Mouse (Mus musculus) lung, postnatal 0 days (tissue): ENCODE measurements around the gene Srp14. TPM values are rescaled to one million over a fixed set of nuclear protein-coding genes. Genes with fewer than 3 reads are reported as not detected.
A peak's percentile ranks its signal among the peaks of the same experiment; 100 is the strongest.

Source experiments
- ATAC-seq: fragments of 200-750 bp; cut with Nextera tagmentation; 2 replicates; pipeline ENCODE4 v1.8.0; 2017; ENCODE audit warnings: moderate library complexity
- DNase-seq: peaks from one replicate; pipeline ENCODE4 v3.0.0-alpha.2; 2016; ENCODE audit warnings: low spot score
- H3K27ac ChIP-seq: fragments of 300-500 bp; sonication (generic); 2 replicates; pipeline ENCODE4 v1.5.1; 2014; ENCODE audit warnings: antibody characterized with exemption, mild to moderate bottlenecking, low read length, mixed read lengths
- H3K27me3 ChIP-seq: fragments of 300-500 bp; sonication (generic); replicated peaks from 2 replicates; pipeline ENCODE4 v1.6.1; 2014; ENCODE audit warnings: low read length, mixed read lengths; ENCODE audit not compliant: insufficient read depth
- H3K36me3 ChIP-seq: fragments of 300-500 bp; sonication (generic); 2 replicates; pipeline ENCODE4 v1.6.1; 2014; ENCODE audit warnings: low read length, mixed read lengths; ENCODE audit not compliant: insufficient read depth
- H3K4me1 ChIP-seq: fragments of 300-500 bp; sonication (generic); 2 replicates; pipeline ENCODE4 v1.6.1; 2014; ENCODE audit warnings: antibody characterized with exemption, low read depth, low read length, mixed read lengths; ENCODE audit not compliant: insufficient read depth
- H3K4me2 ChIP-seq: fragments of 300-500 bp; sonication (generic); replicated peaks from 2 replicates; pipeline ENCODE4 v1.6.1; 2014; ENCODE audit warnings: low read depth, mild to moderate bottlenecking, low read length, moderate library complexity, mixed read lengths
- H3K4me3 ChIP-seq: fragments of 300-500 bp; sonication (generic); 2 replicates; pipeline ENCODE4 v1.5.1; 2014; ENCODE audit warnings: low read depth, low read length
- H3K9ac ChIP-seq: fragments of 300-500 bp; sonication (generic); replicated peaks from 2 replicates; pipeline ENCODE4 v1.6.1; 2014; ENCODE audit warnings: low read depth, mild to moderate bottlenecking
- H3K9me3 ChIP-seq: fragments of 300-500 bp; sonication (generic); 2 replicates; pipeline ENCODE4 v1.6.1; 2016; ENCODE audit warnings: low read length, mixed read lengths
- CTCF ChIP-seq: IDR thresholded peaks from 2 replicates; pipeline ENCODE4 v1.5.1; 2016; ENCODE audit warnings: antibody characterized with exemption, mild to moderate bottlenecking
- EP300 ChIP-seq: IDR thresholded peaks from 2 replicates; pipeline ENCODE4 v1.6.1; 2016; ENCODE audit warnings: antibody characterized with exemption, mild to moderate bottlenecking, control low read depth
- WGBS: fragments of 180-500 bp; shearing (Covaris S2); extraction: QIAGEN DNeasy Blood & Tissue Kit; methylation state at CpG from one replicate; pipeline ENCODE4 v1.1.7; 2014; 5-methylcytosine and 5-hydroxymethylcytosine counted together
- polyA plus RNA-seq: library from polyadenylated mRNA; unstranded; fragments of >200 nt; fragmentation: Nextera tagmentation; extraction: Ambion mirVana; gene quantifications from 2 replicates; pipeline ENCODE4 v1.2.1, GENCODE M21; 2015

Srp14 gene
- polyA plus RNA-seq, 1 experiment from 2014 or later = 275 TPM

DNA sequence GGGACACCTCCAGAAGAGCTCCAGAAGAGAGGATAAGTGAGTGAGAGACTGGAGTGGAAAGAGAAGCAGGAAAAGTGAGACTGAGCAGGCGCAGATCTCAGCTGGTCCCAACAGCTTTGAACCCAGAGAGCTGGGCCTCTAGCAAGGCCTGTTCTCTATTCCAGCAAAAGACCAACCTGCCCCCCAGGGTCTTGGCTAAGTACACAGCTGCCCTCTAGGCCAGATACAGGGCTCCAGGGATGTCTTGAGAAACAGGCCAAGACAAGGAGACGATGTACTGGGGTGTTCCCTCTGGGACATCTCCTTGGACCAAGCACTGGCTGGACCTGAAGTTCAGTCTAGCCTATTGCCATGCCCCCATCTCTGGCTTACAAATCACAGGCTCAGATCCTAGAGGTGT lies 20.7 kb upstream of the Srp14 start:
- H3K4me1 ChIP-seq = no peaks in the 10 kb centered on the region
- no peak overlapping the region for H3K9ac ChIP-seq
- no peaks in the 10 kb centered on the region for H3K36me3 ChIP-seq
- no peak overlapping the region for H3K4me3 ChIP-seq
- ATAC-seq = no peak
- no peak for DNase-seq
- H3K27ac ChIP-seq = no peak overlapping the region
- H3K9me3 ChIP-seq = no peaks in the 10 kb centered on the region
- TF ChIP-seq EP300 (no peak), CTCF (no peak)
- H3K27me3 ChIP-seq = no peaks in the 10 kb centered on the region
- 93% methylated on average over 2 of the region's 2 CpGs for WGBS
- H3K4me2 ChIP-seq = no peak overlapping the region

DNA sequence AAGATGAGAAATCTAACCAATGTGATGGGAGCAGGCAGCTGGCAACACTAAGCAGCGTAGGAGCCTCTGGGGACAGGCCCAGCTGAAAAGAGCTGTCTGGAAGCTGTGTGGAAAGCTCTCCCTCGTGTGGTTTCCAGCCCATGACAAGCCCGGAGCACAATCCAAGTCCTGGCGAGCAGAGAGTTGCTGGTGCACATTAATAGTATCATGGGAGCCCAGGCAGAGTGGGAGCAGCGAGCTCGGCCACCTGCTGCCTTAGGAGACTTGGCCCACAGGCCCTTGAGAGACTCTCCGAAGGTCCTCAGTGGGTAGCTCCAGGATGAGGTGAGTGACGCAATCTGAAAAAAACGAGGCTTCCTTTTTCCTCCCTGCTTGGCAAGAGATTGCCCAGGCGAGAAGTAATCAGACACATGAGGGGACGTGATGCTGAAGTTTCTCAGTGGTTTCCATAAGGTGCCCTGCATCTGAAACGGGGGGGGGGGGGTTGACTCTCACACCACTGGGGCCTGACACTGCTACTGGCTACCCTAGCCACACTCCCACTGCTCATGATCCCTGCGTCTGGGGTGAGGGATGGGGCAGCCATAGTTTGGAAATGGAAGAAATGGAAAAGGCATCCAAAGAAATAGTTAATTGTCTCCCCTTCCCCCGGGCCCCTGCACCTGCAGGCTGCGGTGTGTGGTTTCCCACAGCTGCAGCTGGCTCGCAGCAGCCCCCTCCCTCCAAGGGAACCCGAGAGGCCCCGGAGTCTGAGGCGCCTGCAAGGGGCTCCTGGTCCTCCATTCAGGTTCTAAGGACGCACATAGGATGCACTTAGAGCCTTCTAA lies 19.8 kb upstream of the Srp14 start:
- WGBS = 34% methylated on average over 20 of the region's 20 CpGs
- Histone ChIP-seq H3K27ac (no peak overlapping the region), H3K36me3 (no peaks in the 10 kb centered on the region), H3K4me1 (no peaks in the 10 kb centered on the region), H3K4me3 (no peak overlapping the region), H3K4me2 (no peak overlapping the region), H3K27me3 (no peaks in the 10 kb centered on the region), H3K9ac (no peak overlapping the region), H3K9me3 (no peaks in the 10 kb centered on the region)
- ATAC-seq = peak; percentile 62
- TF ChIP-seq CTCF = no peak
- no peak for TF ChIP-seq EP300
- peak; percentile 64 for DNase-seq

DNA sequence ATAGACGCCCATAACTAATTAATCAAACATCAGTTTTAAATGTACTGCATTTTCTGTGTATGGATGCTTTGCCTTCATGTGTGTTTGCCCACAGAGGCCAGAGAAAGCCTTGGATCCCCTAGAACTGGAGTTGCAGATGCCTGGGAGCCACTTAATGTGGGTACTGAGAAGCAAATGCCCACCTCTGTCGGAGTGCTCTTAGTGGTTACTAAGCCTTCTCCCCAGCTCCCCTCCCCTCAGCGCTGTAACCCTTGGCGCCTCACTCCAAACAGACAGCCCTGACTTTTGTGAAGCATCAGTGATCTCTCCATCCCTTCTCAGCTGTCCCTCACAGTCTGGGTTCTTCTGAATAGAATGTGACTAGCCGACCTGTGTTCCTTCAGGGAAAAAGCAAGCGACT lies 19.0 kb upstream of the Srp14 start:
- H3K4me3 ChIP-seq = no peak overlapping the region
- H3K9me3 ChIP-seq = no peaks in the 10 kb centered on the region
- DNase-seq = no peak
- no peak overlapping the region for H3K4me2 ChIP-seq
- 87% methylated on average over 6 of the region's 6 CpGs for WGBS
- no peaks in the 10 kb centered on the region for H3K36me3 ChIP-seq
- no peak for ATAC-seq
- TF ChIP-seq CTCF (no peak), EP300 (no peak)
- H3K27me3 ChIP-seq = no peaks in the 10 kb centered on the region
- no peaks in the 10 kb centered on the region for H3K4me1 ChIP-seq
- no peak overlapping the region for H3K27ac ChIP-seq
- no peak overlapping the region for H3K9ac ChIP-seq

DNA sequence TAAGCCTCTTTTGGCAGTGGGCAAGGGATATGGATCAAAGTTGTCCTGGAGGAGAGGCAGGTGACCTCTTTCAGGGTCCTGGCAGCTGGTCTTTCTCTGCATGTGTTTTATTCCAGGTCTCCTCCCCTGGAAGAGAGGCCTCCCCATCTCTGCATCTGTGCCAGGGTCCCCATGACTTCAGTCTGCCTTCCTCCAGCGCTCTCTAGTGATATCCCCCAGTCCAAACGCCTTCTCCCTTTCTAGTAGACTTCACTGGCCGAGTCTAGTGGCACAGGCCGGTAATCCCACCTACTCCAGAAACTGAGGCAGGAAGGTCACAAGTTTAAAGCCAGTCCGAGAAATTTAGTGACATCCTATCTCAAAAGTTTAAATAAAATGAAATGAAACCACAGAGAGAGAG lies 18.4 kb upstream of the Srp14 start:
- no peak for ATAC-seq

DNA sequence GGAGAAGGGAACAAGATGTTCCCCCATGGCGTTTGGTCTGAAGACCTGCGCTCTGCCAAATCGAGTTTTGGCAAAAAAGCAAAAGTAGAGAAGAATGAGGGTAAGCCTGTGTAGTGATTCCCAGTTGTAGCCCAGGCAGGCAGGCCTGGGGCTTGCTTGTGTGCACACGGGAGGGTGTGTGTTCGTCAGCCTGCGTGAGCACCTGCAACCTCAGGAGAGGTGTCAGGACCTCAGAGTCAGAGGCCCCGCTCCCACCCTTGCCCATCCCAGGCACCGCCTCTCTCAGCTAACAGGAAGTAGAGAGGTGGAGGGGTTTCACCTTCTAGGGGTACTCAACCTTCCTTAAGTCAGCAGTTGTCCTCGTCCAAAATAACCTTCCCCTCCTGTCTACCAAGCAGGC lies 15.5 kb upstream of the Srp14 start:
- Histone ChIP-seq H3K9ac (no peak overlapping the region), H3K4me3 (no peak overlapping the region), H3K9me3 (no peaks in the 10 kb centered on the region), H3K27me3 (no peaks in the 10 kb centered on the region), H3K36me3 (no peaks in the 10 kb centered on the region), H3K4me2 (no peak overlapping the region), H3K4me1 (peaks cover 17% of the 10 kb centered on the region; the same call in 1 of the 2 replicates), H3K27ac (no peak overlapping the region)
- no peak for ATAC-seq
- no peak for DNase-seq
- TF ChIP-seq EP300 = no peak
- TF ChIP-seq CTCF = no peak
- WGBS = 66% methylated on average over 9 of the region's 9 CpGs

More for the DNA sequence above, 18.4 kb upstream of the Srp14 start:
- H3K4me3 ChIP-seq = no peak overlapping the region
- H3K36me3 ChIP-seq = no peaks in the 10 kb centered on the region
- no peak overlapping the region for H3K9ac ChIP-seq
- no peak overlapping the region for H3K4me2 ChIP-seq
- no peak overlapping the region for H3K27ac ChIP-seq
- H3K27me3 ChIP-seq = no peaks in the 10 kb centered on the region
- DNase-seq = no peak
- H3K9me3 ChIP-seq = no peaks in the 10 kb centered on the region
- H3K4me1 ChIP-seq = no peaks in the 10 kb centered on the region
- no peak for TF ChIP-seq CTCF
- TF ChIP-seq EP300 = no peak
- WGBS = 82% methylated on average over 5 of the region's 5 CpGs

DNA sequence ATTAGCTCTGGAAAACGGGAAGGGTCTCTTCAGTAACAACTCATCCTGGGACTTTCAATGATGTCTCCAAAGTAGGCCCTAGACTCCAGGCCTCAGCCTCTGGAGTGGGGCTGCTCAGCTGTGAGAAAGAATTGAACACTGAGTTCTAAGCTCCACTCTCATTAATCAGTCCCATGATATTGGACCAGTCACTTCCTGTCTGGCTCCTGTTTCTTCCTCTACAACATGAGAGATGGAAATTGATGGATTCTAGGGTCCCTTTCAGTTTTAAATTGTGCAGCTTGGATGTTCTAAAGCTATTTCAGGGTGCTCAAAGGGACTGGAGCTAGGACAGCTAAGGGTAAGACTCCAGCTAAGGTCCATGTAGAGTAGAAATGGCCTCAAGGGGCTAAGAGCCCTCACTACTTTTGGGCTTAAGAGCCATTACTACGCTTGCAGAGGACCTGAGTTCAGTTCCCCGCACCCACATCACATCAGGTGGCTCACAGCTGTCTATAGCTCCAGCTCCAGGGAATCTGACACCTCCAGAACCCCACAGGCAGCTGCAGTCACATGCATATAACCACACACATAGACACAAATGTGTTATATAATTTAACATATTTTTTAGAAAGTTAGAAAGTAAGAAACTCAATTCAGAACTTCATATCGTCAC lies 12.4 kb upstream of the Srp14 start:
- 70% methylated on average over 4 of the region's 4 CpGs for WGBS
- H3K4me2 ChIP-seq = no peak overlapping the region
- no peak overlapping the region for H3K9ac ChIP-seq

More for the DNA sequence above, 12.4 kb upstream of the Srp14 start:
- ATAC-seq (no peak), DNase-seq (peak; percentile 35)
- H3K27ac ChIP-seq = peak overlapping the region; percentile 80
- H3K36me3 ChIP-seq = no peaks in the 10 kb centered on the region
- no peak overlapping the region for H3K4me3 ChIP-seq
- TF ChIP-seq CTCF = no peak
- no peak for TF ChIP-seq EP300
- H3K9me3 ChIP-seq = no peaks in the 10 kb centered on the region
- no peaks in the 10 kb centered on the region for H3K27me3 ChIP-seq
- H3K4me1 ChIP-seq = peaks cover 20% of the 10 kb centered on the region; the same call in 1 of the 2 replicates
